Mouse (Mus musculus): ENCODE measurements around the gene Olfr1447. TPM values are rescaled to one million over a fixed set of nuclear protein-coding genes. Genes with fewer than 3 reads are reported as not detected.

The Olfr1447 gene
- total RNA-seq (2023), result not detected

GRCm38 (mm10) chr19:12903643-12904042, at the start of gene Olfr1447:
Gene Olfr1447 (minus strand): TSS chr19:12903743.

GRCm38 (mm10) chr19:12949958-12950357, 46.4 kb upstream of the Olfr1447 start, which contains the start of gene Olfr1450:
Gene Olfr1450 (plus strand): TSS chr19:12950258.

GRCm38 (mm10) chr19:12930540-12930939, 27.0 kb upstream of the Olfr1447 start, which contains the start of gene Olfr1449:
Gene Olfr1449 (plus strand): TSS chr19:12930840.

GRCm38 (mm10) chr19:12924319-12924718, 20.8 kb upstream of the Olfr1447 start, which contains the start of gene Olfr1448:
Gene Olfr1448 (minus strand): TSS chr19:12924419.

GRCm38 (mm10) chr19:12893424-12893823, 10.1 kb downstream of the Olfr1447 start, which contains the start of gene Olfr1446:
Gene Olfr1446 (minus strand): TSS chr19:12893524.

GRCm38 (mm10) chr19:12883555-12883954, 20.0 kb downstream of the Olfr1447 start, which contains the start of gene Olfr1445:
Gene Olfr1445 (plus strand): TSS chr19:12883855.

GRCm38 (mm10) chr19:12856983-12857382, 46.6 kb downstream of the Olfr1447 start, which contains the start of gene Olfr1444:
Gene Olfr1444 (plus strand): TSS chr19:12857283.

Other genes starting within 250 kb of the Olfr1447 start
- gene Olfr1442, start 233.3 kb downstream of the Olfr1447 start, total RNA-seq (2023), result not detected
- gene Olfr1443, start 225.6 kb downstream of the Olfr1447 start, total RNA-seq (2023), result not detected
- not detected for gene Keg1, start 208.0 kb downstream of the Olfr1447 start, total RNA-seq (2023)
- gene Cntf, start 138.1 kb downstream of the Olfr1447 start, total RNA-seq (2023), result 1 to 10 TPM; 1.3 to 1.9 TPM
- 10 to 100 TPM; 44.8 to 46.9 TPM for gene Zfp91, start 107.6 kb downstream of the Olfr1447 start, total RNA-seq (2023)
- gene Lpxn, start 107.5 kb downstream of the Olfr1447 start, total RNA-seq (2023), result 1 to 10 TPM; 7.3 to 8.4 TPM
- not detected for gene Gm5244, start 57.1 kb downstream of the Olfr1447 start, total RNA-seq (2023)
- gene Olfr1444, start 46.5 kb downstream of the Olfr1447 start, total RNA-seq (2023), result not detected
- gene Olfr1445, start 19.9 kb downstream of the Olfr1447 start, total RNA-seq (2023), result not detected
- not detected for gene Olfr1446, start 10.2 kb downstream of the Olfr1447 start, total RNA-seq (2023)
- not detected for gene Olfr1448, start 20.7 kb upstream of the Olfr1447 start, total RNA-seq (2023)
- gene Olfr1449, start 27.1 kb upstream of the Olfr1447 start, total RNA-seq (2023), result not detected
- gene Olfr1450, start 46.5 kb upstream of the Olfr1447 start, total RNA-seq (2023), result not detected
- gene Olfr1451, start 91.3 kb upstream of the Olfr1447 start, total RNA-seq (2023), result not detected
- gene Olfr1453, start 124.6 kb upstream of the Olfr1447 start, total RNA-seq (2023), result not detected
- not detected for gene Olfr1454, start 156.9 kb upstream of the Olfr1447 start, total RNA-seq (2023)
- gene Olfr1457, start 194.1 kb upstream of the Olfr1447 start, total RNA-seq (2023), result not detected
- gene Olfr1458, start 203.0 kb upstream of the Olfr1447 start, total RNA-seq (2023), result not detected
- gene Olfr1459, start 245.8 kb upstream of the Olfr1447 start, total RNA-seq (2023), result under 1 TPM; 0.11 to 0.13 TPM